Mouse (Mus musculus) lung, adult 10 weeks (tissue): ENCODE results near the gene Shisa5. TPM values are rescaled to one million over a fixed set of nuclear protein-coding genes. Genes with fewer than 3 reads are reported as not detected.

Source experiments
- polyA plus RNA-seq: library from polyadenylated mRNA; stranded (reverse); fragments of 350-450 nt; fragmentation: Illumina TruSeq; extraction: RNeasy Lipid Tissue Mini Kit (QIAGEN cat#74804); gene quantifications from one replicate; pipeline ENCODE4 v1.2.3, GENCODE M21; 2014; ENCODE audit warnings: low read depth, low replicate concordance; ENCODE audit not compliant: insufficient read depth

Shisa5 gene
- polyA plus RNA-seq: 219 TPM

DNA sequence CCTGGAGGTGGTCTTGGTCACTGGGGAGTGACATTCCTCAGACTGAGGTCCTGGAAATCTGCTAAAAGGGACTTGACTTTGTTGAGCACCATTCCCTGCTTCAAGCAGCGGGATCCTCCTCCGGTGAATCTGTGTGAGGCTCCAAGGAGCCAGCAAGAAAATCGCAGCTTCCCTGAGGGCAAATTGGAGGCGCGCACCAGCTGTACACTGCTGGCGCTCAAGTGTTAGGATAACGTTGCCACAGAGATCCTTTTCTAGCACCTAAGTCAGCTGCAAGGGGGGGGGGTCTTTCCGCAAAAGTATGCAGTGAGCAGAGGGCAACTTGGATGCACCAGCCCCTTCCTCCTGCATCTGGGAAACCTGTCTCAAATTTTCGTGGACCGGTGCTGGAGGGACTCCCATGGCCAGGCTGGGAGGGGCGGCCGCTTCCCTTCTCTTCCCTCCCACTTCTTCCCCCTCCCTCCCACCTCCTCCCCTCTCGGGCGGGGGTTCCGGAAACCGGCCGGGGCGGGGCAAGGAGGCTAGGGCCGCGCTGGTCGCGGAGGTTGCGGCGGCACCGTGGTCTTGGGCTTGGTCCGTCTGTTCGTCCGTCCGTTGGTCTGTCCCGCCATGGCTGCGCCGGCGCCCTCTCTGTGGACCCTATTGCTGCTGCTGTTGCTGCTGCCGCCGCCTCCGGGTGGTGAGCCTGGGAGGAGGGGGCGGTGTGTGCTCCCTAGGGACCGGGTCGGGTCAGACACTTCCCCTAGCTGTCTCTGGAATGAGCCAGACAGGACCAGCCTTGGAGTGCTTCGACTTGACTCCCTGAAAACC, at the start of gene Shisa5:
Gene Shisa5 (plus strand): TSS at position 480 of the 810 bp plus-strand sequence.

GRCm38 (mm10) chr9:108991428-108992084, 46.8 kb upstream of the Shisa5 start, which contains the start of gene Pfkfb4:
Gene Pfkfb4 (plus strand): TSS chr9:108991778.

GRCm38 (mm10) chr9:109059136-109059903, 21.0 kb downstream of the Shisa5 start, which contains the start of gene Trex1:
Gene Trex1 (minus strand): TSS chr9:109059734.

GRCm38 (mm10) chr9:109073661-109074573, 35.6 kb downstream of the Shisa5 start, which contains the start of gene Atrip:
Gene Atrip (minus strand): TSS chr9:109074124.

DNA sequence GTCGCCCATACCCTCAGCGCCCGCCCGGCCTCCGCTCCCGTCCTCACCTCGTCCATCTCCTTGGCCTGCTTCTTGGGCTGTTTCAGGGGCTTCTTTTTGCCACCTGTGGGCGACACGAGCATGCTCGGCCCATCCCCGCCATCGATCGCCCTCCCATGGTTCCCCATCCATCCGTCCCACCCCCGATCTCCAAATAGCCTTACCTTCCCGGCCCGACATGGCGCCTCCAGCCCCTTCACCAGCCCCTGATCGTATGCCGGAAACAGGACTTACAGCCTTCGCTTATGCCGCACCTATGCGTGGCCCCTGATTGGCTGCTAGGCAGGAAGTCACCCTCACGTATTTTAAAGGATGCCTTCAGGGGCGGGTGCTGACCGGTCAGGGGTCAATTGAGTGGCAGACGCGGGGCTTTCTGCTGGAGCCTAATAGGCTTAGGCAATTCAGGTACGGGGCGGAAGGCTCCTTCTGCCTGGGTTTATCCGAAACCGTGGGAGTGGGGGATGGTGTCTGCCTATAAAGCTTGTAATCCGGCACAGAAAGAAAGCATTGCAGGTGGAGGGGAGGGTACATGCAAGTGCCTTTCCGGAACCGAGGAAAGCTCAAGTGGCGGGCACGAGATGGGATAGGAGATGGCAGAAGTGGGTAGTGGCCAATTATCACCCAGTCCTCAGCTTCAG, 43.9 kb downstream of the Shisa5 start, which contains the start of the genes Ccdc51 and Tma7:
Gene Ccdc51 (plus strand): TSS at position 370 of the 677 bp plus-strand sequence.
Gene Tma7 (minus strand): TSS at position 464 of the 677 bp plus-strand sequence.

GRCm38 (mm10) chr9:109095137-109095982, 57.0 kb downstream of the Shisa5 start, which contains the start of gene Plxnb1:
Gene Plxnb1 (plus strand): TSS chr9:109095389.

Other genes starting within 250 kb of the Shisa5 start
- 6.5 TPM for gene Nckipsd, start 230.2 kb upstream of the Shisa5 start, polyA plus RNA-seq
- 0.03 TPM for gene Celsr3, start 212.2 kb upstream of the Shisa5 start, polyA plus RNA-seq
- gene Slc26a6, start 185.3 kb upstream of the Shisa5 start, polyA plus RNA-seq: 7.2 TPM
- not detected for gene Tmem89, start 123.9 kb upstream of the Shisa5 start, polyA plus RNA-seq
- gene Uqcrc1, start 101.9 kb upstream of the Shisa5 start, polyA plus RNA-seq: 127 TPM
- gene Col7a1, start 85.0 kb upstream of the Shisa5 start, polyA plus RNA-seq: 3.0 TPM
- gene Ucn2, start 52.6 kb upstream of the Shisa5 start, polyA plus RNA-seq: 0.21 TPM
- 19.0 TPM for gene Pfkfb4, start 46.8 kb upstream of the Shisa5 start, polyA plus RNA-seq
- gene Trex1, start 21.2 kb downstream of the Shisa5 start, polyA plus RNA-seq: 21.7 TPM
- gene Atrip, start 35.6 kb downstream of the Shisa5 start, polyA plus RNA-seq: 5.9 TPM
- 4.3 TPM for gene Ccdc51, start 43.9 kb downstream of the Shisa5 start, polyA plus RNA-seq
- 289 TPM for gene Tma7, start 44.0 kb downstream of the Shisa5 start, polyA plus RNA-seq
- gene Plxnb1, start 56.8 kb downstream of the Shisa5 start, polyA plus RNA-seq: 10.0 TPM
- not detected for gene Fbxw21, start 123.5 kb downstream of the Shisa5 start, polyA plus RNA-seq
- gene Fbxw13, start 157.4 kb downstream of the Shisa5 start, polyA plus RNA-seq: not detected
- gene Fbxw20, start 196.2 kb downstream of the Shisa5 start, polyA plus RNA-seq: not detected
- gene Fbxw14, start 249.1 kb downstream of the Shisa5 start, polyA plus RNA-seq: not detected